Mouse (Mus musculus): ENCODE results near the gene Top1. TPM values are rescaled to one million over a fixed set of nuclear protein-coding genes. Genes with fewer than 3 reads are reported as not detected.
A peak's percentile ranks its signal among the peaks of the same experiment; 100 is the strongest.

Gene Top1
- 38.8 and 42.7 TPM in 2 replicates for polyA plus RNA-seq (2012)

- Histone ChIP-seq H3K4me1 (ENCODE audit: control insufficient read depth) (peaks cover 41% of the 10 kb centered on the region), H3K27me3 (ENCODE audit: control insufficient read depth) (peaks cover 3% of the 10 kb centered on the region), H3K4me3 (replicated peaks) (peak within 1 kb of the TSS; percentile 99), H3K36me3 (ENCODE audit: control insufficient read depth) (peaks cover 33% of the 10 kb centered on the region), H3K9me3 (ENCODE audit: control insufficient read depth, low read length) (no peaks in the 10 kb centered on the region)
- TF ChIP-seq TAL1 (IDR thresholded peaks at IDR 0.05; ENCODE audit: low read length) = no peak
- no peak for TF ChIP-seq GATA1 (IDR thresholded peaks at IDR 0.05; ENCODE audit: low read length)
Observed at GRCm38 (mm10) chr2:160645614-160646137, at the start of gene Top1. Gene Top1 (plus strand): TSS chr2:160645888.

- H3K9me3 ChIP-seq (ENCODE audit: control insufficient read depth, low read length) = no peaks in the 10 kb centered on the region
- peaks cover 5% of the 10 kb centered on the region for H3K36me3 ChIP-seq (ENCODE audit: control insufficient read depth)
- no peak overlapping the region for H3K4me3 ChIP-seq (replicated peaks)
- H3K4me1 ChIP-seq (ENCODE audit: control insufficient read depth) = peaks cover 33% of the 10 kb centered on the region
- TF ChIP-seq GATA1 (IDR thresholded peaks at IDR 0.05; ENCODE audit: low read length) = no peak
- no peak for TF ChIP-seq TAL1 (IDR thresholded peaks at IDR 0.05; ENCODE audit: low read length)
- peaks cover 6% of the 10 kb centered on the region for H3K27me3 ChIP-seq (ENCODE audit: control insufficient read depth)
Observed at GRCm38 (mm10) chr2:160597582-160598281, 48.0 kb upstream of the Top1 start.

- H3K27me3 ChIP-seq (ENCODE audit: control insufficient read depth) = peaks cover 9% of the 10 kb centered on the region
- no peaks in the 10 kb centered on the region for H3K9me3 ChIP-seq (ENCODE audit: control insufficient read depth, low read length)
- TF ChIP-seq GATA1 (IDR thresholded peaks at IDR 0.05; ENCODE audit: low read length) (no peak), TAL1 (IDR thresholded peaks at IDR 0.05; ENCODE audit: low read length) (no peak)
- peaks cover 15% of the 10 kb centered on the region for H3K36me3 ChIP-seq (ENCODE audit: control insufficient read depth)
- no peak overlapping the region for H3K4me3 ChIP-seq (replicated peaks)
- peaks cover 65% of the 10 kb centered on the region for H3K4me1 ChIP-seq (ENCODE audit: control insufficient read depth)
Observed at GRCm38 (mm10) chr2:160601805-160602204, 43.9 kb upstream of the Top1 start.

GRCm38 (mm10) chr2:160603154-160603933, 42.3 kb upstream of the Top1 start:
- peaks cover 15% of the 10 kb centered on the region for H3K36me3 ChIP-seq (ENCODE audit: control insufficient read depth)
- H3K4me1 ChIP-seq (ENCODE audit: control insufficient read depth) = peaks cover 71% of the 10 kb centered on the region
- H3K27me3 ChIP-seq (ENCODE audit: control insufficient read depth) = peaks cover 11% of the 10 kb centered on the region
- peak overlapping the region; percentile 61 for H3K4me3 ChIP-seq (replicated peaks)
- TF ChIP-seq GATA1 (IDR thresholded peaks at IDR 0.05; ENCODE audit: low read length) (peak; percentile 83), TAL1 (IDR thresholded peaks at IDR 0.05; ENCODE audit: low read length) (peak; percentile 79)
- no peaks in the 10 kb centered on the region for H3K9me3 ChIP-seq (ENCODE audit: control insufficient read depth, low read length)

GRCm38 (mm10) chr2:160610012-160610411, 35.7 kb upstream of the Top1 start:
- TF ChIP-seq TAL1 (IDR thresholded peaks at IDR 0.05; ENCODE audit: low read length) (no peak), GATA1 (IDR thresholded peaks at IDR 0.05; ENCODE audit: low read length) (no peak)

GRCm38 (mm10) chr2:160613186-160613919, 32.3 kb upstream of the Top1 start:
- no peak for TF ChIP-seq GATA1 (IDR thresholded peaks at IDR 0.05; ENCODE audit: low read length)
- peaks cover 40% of the 10 kb centered on the region for H3K4me1 ChIP-seq (ENCODE audit: control insufficient read depth)

More at GRCm38 (mm10) chr2:160610012-160610411, 35.7 kb upstream of the Top1 start:
- H3K4me1 ChIP-seq (ENCODE audit: control insufficient read depth) = peaks cover 41% of the 10 kb centered on the region
- peaks cover 11% of the 10 kb centered on the region for H3K27me3 ChIP-seq (ENCODE audit: control insufficient read depth)
- no peaks in the 10 kb centered on the region for H3K9me3 ChIP-seq (ENCODE audit: control insufficient read depth, low read length)
- H3K36me3 ChIP-seq (ENCODE audit: control insufficient read depth) = no peaks in the 10 kb centered on the region
- H3K4me3 ChIP-seq (replicated peaks) = no peak overlapping the region

GRCm38 (mm10) chr2:160617741-160618140, 27.9 kb upstream of the Top1 start:
- peaks cover 7% of the 10 kb centered on the region for H3K36me3 ChIP-seq (ENCODE audit: control insufficient read depth)
- TF ChIP-seq TAL1 (IDR thresholded peaks at IDR 0.05; ENCODE audit: low read length) (no peak), GATA1 (IDR thresholded peaks at IDR 0.05; ENCODE audit: low read length) (no peak)
- H3K9me3 ChIP-seq (ENCODE audit: control insufficient read depth, low read length) = no peaks in the 10 kb centered on the region; the same call in 1 of the 2 replicates
- peaks cover 74% of the 10 kb centered on the region for H3K4me1 ChIP-seq (ENCODE audit: control insufficient read depth)
- no peak overlapping the region for H3K4me3 ChIP-seq (replicated peaks)
- peaks cover 23% of the 10 kb centered on the region for H3K27me3 ChIP-seq (ENCODE audit: control insufficient read depth)

More at GRCm38 (mm10) chr2:160613186-160613919, 32.3 kb upstream of the Top1 start:
- Histone ChIP-seq H3K9me3 (ENCODE audit: control insufficient read depth, low read length) (no peaks in the 10 kb centered on the region), H3K27me3 (ENCODE audit: control insufficient read depth) (peaks cover 2% of the 10 kb centered on the region; the same call in 1 of the 2 replicates), H3K4me3 (replicated peaks) (no peak overlapping the region), H3K36me3 (ENCODE audit: control insufficient read depth) (peaks cover 7% of the 10 kb centered on the region)

GRCm38 (mm10) chr2:160618619-160619220, 27.0 kb upstream of the Top1 start:
- peak overlapping the region; percentile 57 for H3K4me3 ChIP-seq (replicated peaks)
- H3K27me3 ChIP-seq (ENCODE audit: control insufficient read depth) = peaks cover 30% of the 10 kb centered on the region
- H3K4me1 ChIP-seq (ENCODE audit: control insufficient read depth) = peaks cover 68% of the 10 kb centered on the region

More at GRCm38 (mm10) chr2:160618619-160619220, 27.0 kb upstream of the Top1 start:
- no peak for TF ChIP-seq GATA1 (IDR thresholded peaks at IDR 0.05; ENCODE audit: low read length)
- no peak for TF ChIP-seq TAL1 (IDR thresholded peaks at IDR 0.05; ENCODE audit: low read length)
- H3K36me3 ChIP-seq (ENCODE audit: control insufficient read depth) = peaks cover 7% of the 10 kb centered on the region
- H3K9me3 ChIP-seq (ENCODE audit: control insufficient read depth, low read length) = no peaks in the 10 kb centered on the region; the same call in 1 of the 2 replicates

All from erythroblast, embryonic 14.5 days (primary cell).